Mouse (Mus musculus) mesoderm, embryonic 11.5 days (tissue): ENCODE results near the gene Xirp1.
A peak's percentile ranks its signal among the peaks of the same experiment; 100 is the strongest.

ENCODE experiments used
- DNase-seq: peaks from one replicate; pipeline ENCODE4 v3.0.0-alpha.2; 2012; ENCODE audit warnings: low read depth, low spot score

The Xirp1 gene

GRCm38 (mm10) chr9:120023086-120023811 lies at the start of gene Xirp1:
Gene Xirp1, minus strand, starts transcription at chr9:120023598.
- DNase-seq: no peak

GRCm38 (mm10) chr9:120073169-120073568 lies 49.8 kb upstream of the Xirp1 start:
- peak; percentile 82 for DNase-seq

- DNase-seq: no peak
Observed at GRCm38 (mm10) chr9:120071251-120071650, 47.9 kb upstream of the Xirp1 start.

- DNase-seq: no peak
Observed at GRCm38 (mm10) chr9:120069779-120070178, 46.4 kb upstream of the Xirp1 start, which contains the start of gene Cx3cr1. Gene Cx3cr1, minus strand, starts transcription at chr9:120069879.

- no peak for DNase-seq
Observed at GRCm38 (mm10) chr9:120068047-120068446, 44.6 kb upstream of the Xirp1 start.

GRCm38 (mm10) chr9:120067609-120068008 lies 44.2 kb upstream of the Xirp1 start:
- no peak for DNase-seq

- no peak for DNase-seq
Observed at GRCm38 (mm10) chr9:120064317-120064716, 40.9 kb upstream of the Xirp1 start.

- no peak for DNase-seq
Observed at GRCm38 (mm10) chr9:120058730-120059129, 35.3 kb upstream of the Xirp1 start.

GRCm38 (mm10) chr9:120056201-120056600 lies 32.8 kb upstream of the Xirp1 start:
- DNase-seq: no peak

- peak; percentile 23 for DNase-seq
Observed at GRCm38 (mm10) chr9:120054545-120055277, 31.3 kb upstream of the Xirp1 start.

GRCm38 (mm10) chr9:120049407-120049806 lies 26.0 kb upstream of the Xirp1 start:
- no peak for DNase-seq

GRCm38 (mm10) chr9:120048495-120048894 lies 25.1 kb upstream of the Xirp1 start:
- no peak for DNase-seq

GRCm38 (mm10) chr9:120043115-120043514 lies 19.7 kb upstream of the Xirp1 start:
- no peak for DNase-seq

- no peak for DNase-seq
Observed at GRCm38 (mm10) chr9:120037414-120037813, 14.0 kb upstream of the Xirp1 start.

- no peak for DNase-seq
Observed at GRCm38 (mm10) chr9:120034375-120034774, 11.0 kb upstream of the Xirp1 start.

- DNase-seq: no peak
Observed at GRCm38 (mm10) chr9:120032710-120033109, 9.3 kb upstream of the Xirp1 start.

- no peak for DNase-seq
Observed at GRCm38 (mm10) chr9:120030421-120030820, 7.0 kb upstream of the Xirp1 start.

GRCm38 (mm10) chr9:120029880-120030279 lies 6.5 kb upstream of the Xirp1 start:
- DNase-seq: no peak

- peak; percentile 77 for DNase-seq
Observed at GRCm38 (mm10) chr9:120027401-120028151, 4.2 kb upstream of the Xirp1 start.

- DNase-seq: no peak
Observed at GRCm38 (mm10) chr9:120024625-120025024, 1.2 kb upstream of the Xirp1 start.

- no peak for DNase-seq
Observed at GRCm38 (mm10) chr9:120024171-120024570, 773 bp upstream of the Xirp1 start.

- DNase-seq: no peak
Observed at GRCm38 (mm10) chr9:120021164-120021563, 2.2 kb downstream of the Xirp1 start.
